Mouse (Mus musculus) embryo, embryonic 11.5 days (tissue): ENCODE measurements around the gene Gm7298.
"Not testable (repeated sequence)": the region's sequence is repeated elsewhere in the genome, so short reads cannot be mapped to it uniquely, and the experiment has no call there.

Experiments used
- DNase-seq: peaks from one replicate; pipeline ENCODE4 v3.0.0-alpha.2; 2012; ENCODE audit warnings: low read depth, low spot score

Gm7298 gene

GRCm38 (mm10) chr6:121732632-121733031, at the start of gene Gm7298:
Gm7298 (plus strand) TSS chr6:121732932.
- no peak for DNase-seq

- no peak for DNase-seq
Observed at GRCm38 (mm10) chr6:121828034-121828433, 95.3 kb downstream of the Gm7298 start.

- DNase-seq, result no peak
Observed at GRCm38 (mm10) chr6:121836361-121836760, 103.6 kb downstream of the Gm7298 start.

- not testable (repeated sequence) for DNase-seq
Observed at GRCm38 (mm10) chr6:121838271-121838670, 105.5 kb downstream of the Gm7298 start, which contains the start of gene Mug1. Mug1 (plus strand) TSS chr6:121838541.
